Mouse (Mus musculus) brain, embryonic 18.5 days (tissue): Measurements from ENCODE around the gene Tbrg4.

Source experiments
- DNase-seq: peaks from one replicate; pipeline ENCODE4 v3.0.0-alpha.2; 2012; ENCODE audit warnings: low read depth, low spot score

Tbrg4 gene

DNA sequence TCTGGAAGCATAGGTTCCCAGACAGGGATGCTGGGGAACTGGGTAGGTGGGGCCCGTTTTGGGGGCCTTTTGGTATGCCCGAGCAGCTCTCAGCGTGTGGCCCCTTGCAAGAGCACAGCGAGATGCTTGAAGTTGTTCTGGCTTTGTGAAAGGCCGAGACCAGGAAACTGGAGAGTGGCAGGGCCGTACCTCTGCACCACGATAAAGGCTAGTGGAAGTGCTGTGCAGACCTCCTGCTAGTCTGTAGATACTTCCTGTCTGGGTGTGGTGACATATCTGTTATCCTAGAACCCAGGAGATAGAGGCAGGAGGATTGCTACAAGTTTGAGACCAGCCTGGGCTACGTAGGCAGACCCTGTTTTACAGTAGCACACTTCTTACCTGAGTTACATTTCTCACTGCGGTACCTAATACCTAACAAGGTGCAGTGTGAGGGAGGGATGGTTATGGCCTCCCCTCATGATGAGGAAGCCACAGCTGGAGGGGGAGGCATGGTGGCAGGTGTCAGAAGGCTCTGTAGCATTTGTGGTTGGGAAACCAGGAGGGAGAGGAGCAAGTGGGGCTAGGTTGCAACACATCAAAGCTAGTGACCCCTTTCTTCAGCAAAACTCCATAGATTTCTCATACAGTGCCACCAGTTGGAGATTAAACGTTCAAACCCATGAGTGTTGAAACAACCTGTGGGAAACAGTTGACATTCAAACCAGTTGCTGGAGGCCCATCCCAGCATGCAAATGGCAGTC is 34.8 kb downstream of the Tbrg4 start:
- no peak for DNase-seq

DNA sequence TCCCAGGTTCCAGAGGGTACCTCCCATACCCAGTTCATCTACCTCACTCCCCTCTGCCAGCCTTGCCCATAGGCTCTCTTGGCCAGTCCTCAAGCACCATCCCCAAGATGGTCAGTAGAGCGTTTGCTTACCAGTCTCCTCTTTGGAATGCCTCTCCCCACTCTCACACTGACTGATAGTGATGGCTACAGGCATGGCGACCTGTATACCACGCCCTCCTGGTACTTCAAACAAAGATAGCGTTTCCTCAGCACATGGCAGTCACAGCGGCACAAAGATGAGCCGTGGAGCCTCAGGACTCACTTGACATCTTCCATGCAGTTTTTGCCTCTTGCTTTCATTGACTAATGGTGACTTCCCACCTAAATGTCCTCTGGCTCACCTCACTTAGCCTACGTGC is 36.0 kb downstream of the Tbrg4 start:
- DNase-seq, result no peak

DNA sequence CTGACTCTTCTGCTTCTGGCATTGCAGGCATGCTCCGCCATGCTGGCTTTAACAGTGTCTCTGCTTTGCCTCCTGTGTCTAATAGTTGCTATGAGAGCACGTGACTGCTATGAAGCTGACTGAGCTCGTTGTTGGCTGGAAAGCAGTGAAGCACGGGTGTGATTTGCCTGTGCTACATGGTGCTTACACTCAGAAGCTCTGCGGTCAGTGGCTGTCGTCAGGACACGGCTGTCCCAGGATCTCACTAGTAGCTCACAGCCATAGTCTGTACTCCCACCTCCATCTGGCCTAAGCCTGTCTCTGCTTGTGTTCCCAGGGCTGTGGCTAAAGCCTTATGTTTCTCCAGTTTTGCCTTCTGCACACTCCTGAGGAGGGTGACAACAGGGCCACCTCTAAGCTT is 37.6 kb downstream of the Tbrg4 start:
- no peak for DNase-seq

DNA sequence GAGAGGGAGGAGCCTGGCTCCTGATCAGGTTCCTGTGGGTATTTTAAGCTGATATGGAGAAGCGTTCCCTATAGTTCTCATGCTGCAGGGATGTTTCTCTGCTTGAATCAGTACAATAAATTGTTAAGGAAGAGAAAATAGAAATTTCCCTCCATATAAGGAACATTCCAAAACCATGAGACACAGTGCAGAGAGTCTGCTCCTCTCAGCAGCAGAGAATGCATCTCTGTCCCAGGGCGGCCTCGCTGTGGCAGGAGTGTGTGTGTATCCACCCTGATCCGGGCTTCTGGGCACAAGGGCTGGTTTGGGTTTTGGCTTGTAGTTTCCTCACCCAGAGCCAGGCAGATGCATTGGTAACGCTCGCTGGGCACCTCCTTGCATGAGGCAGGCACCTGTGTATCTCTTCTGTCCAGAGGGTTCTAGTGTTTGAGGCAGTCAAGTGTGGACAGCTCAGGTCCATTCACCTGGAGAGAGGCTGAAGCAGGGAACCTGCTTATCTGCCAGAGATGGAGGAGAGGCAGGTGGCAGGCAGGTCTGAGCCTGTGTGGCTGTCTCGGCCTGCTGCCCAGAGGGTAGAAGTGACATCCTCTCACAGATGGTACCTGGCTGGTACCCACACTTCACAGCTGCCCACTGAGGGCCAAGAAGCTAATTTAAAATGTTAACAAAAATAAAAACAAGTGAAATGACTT is 38.5 kb downstream of the Tbrg4 start:
- DNase-seq, result no peak

DNA sequence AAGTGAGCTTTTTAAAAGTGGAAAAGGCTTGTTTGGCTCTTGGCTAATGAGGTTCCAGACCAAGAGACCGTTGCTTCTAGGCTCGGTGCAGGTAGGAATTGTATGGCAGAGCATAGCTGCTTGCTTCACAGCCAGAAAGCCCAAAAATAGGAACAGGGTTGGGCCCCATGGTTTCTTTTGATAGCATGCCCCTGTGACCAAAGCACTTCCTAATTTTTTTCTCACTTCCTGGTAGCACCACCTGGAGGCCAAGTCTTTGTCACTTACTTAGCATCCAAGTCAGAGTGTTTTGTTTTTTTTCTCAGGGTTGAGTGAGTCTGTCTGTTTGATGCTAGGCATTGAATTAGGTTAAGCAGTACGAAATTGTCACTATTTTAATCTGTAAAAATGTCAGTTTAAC is 39.2 kb downstream of the Tbrg4 start:
- no peak for DNase-seq

DNA sequence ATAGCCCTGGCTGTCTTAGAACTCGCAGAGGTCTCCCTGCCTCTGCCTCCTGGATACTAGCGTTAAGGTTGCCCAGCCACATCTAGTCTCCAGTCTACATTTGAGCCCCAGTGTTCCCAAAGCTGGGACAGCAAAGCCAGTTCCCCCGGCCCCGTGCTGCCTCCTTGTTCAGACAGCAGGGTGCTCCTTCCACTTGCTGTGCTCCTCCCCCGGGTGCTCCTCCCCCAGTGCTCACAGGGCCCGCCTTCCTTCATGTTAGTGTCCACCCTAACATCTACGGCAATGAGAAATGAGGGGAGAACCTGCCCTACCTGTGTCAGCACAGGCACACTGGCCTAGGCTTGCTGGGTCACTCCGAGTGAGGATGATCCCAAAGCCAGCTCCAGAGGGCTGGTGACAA is 40.1 kb downstream of the Tbrg4 start:
- DNase-seq, result no peak

DNA sequence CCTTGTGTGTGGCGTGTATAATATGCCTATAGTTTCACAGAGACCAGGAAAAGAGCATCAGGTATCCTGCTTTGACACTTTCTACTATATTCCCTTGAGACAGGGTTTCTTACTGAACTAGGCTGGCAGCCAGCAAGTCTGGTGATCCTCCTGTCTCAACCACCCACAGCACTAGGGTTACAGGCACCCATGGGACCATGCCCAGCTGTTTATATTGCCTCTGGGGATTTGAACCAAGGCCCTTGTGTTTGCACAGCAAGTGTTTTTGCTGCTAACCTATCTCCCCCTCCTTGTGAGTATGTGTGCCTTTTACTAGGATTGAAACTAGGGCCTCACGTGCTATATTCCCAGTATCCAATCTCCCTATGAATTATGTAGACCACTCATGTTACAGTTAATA is 44.3 kb downstream of the Tbrg4 start:
- DNase-seq, result no peak

DNA sequence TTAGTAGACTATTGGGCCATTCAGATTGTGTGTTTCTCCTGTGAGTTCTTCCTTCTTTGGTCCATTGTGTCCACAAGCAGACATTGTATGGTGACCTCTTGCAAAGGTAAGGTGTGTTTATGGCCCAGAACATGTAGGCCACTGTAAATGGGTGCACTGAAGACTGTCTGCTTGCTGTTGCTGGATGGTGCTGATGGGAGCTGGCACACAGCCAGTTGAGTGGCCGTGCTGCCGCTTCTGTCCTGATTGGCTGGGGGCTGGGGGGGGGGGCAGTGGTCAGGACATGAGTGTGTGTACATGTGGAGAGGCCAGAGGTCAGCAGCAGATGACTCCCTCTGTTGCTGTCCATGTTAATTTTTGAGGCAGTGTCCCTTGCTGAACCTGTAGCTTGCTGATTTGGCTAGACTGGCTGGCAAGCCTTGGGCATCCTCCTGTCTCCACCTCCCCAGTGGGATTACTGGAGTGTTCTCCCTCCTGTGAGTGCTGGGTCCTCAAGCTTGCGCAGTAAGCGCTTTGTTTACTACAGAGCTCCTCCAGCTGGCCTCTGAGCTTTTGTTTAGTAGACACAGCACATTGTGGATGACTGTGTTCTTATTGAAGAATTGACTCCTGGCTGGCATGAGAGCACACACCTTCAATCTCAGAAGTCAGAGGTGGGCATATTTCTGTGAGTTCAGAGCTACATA is 45.7 kb downstream of the Tbrg4 start:
- DNase-seq, result no peak

DNA sequence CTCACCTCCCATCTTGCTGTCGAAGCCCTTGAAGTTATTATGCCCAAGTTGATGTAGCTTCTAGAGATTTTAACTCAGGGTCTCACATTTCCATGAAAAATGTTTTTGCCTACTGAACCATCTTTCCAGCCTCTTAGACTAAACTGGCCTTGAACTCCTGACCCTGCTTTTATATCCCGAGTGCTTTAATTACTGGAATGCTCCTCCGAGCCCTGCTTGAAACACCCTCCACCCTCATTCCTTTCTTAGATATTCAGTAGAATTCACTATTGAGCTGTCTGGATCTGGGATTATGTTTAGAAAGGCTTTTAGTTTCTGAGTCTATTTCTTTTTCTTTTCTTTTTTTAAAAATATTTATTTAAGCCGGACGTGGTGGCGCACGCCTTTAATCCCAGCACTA is 46.5 kb downstream of the Tbrg4 start:
- DNase-seq, result no peak

DNA sequence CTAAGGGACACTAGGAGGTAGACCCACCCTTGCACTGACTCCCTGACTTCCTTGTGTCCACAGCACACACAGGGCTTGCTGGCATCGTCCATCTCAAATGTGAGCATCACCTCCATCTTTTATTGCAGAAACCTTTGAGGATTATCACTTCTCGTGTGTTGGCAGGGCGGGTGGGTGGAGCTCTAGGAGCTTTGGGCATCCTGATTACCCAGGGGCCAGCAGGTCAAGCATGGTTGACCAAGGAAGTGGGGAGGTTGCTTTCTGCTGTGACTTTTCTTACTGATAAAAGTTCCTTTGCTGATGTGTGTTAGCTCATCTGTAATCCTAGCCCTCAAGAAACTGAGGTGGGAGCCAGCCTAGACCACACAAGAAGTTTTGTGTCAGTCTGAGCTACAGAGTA is 49.7 kb downstream of the Tbrg4 start:
- no peak for DNase-seq

DNA sequence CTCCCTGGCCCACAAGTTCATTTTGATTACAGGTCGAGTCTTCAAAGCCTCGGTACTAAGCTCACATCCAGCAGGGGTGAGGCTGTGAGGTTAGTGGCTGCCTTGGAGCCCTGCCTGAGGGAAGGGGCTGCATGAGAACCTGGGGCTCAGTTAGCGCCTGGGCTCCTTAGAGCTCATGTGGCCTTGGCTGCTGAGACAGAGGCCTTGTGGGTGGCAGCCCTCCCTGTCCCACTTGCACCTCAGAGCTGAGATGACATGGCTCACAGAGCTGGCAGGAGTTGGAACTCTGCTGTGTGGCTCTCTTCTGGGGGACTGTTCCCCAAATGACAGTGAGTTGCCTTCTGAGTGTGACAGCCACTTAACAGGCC is 56.5 kb downstream of the Tbrg4 start:
- no peak for DNase-seq

DNA sequence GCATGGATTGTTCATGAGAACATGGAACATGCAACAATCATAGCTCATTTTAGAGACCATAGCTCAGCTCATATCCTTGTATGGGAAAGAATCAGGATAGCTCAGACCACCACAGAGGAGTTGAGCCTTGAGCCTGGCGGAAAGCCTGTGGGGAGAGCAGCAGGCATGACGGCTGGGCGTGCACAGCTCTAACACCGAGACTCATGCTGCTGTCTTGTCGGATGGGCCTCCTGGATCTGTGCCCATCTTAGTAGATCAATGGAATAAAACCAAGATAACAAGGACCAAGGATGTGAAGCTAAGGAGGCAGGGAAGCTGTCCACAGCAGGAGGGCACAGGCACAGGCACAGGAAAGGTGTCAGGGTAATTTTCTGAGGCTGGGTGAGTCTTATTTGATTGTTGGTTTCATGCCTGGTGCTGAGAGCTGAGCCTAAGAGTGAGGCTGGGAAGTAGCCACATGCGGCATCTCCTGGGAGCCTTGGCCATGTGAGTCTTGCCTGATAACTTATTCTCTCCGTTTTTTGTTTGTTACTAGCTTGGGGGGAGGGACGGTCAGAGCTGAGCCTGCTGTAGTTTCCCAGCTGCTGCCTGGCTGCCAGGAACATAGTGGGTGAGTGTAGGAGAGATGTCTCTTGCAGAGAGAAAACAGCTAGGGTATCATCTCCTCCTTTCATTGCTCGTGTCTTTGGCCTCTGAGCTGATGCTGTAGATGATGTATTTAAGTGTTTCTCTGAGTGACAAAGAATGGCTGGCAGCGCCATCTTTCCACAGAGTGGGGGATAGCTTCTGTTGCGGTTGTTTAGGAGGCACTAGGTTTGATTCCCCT is 57.1 kb downstream of the Tbrg4 start:
- no peak for DNase-seq

DNA sequence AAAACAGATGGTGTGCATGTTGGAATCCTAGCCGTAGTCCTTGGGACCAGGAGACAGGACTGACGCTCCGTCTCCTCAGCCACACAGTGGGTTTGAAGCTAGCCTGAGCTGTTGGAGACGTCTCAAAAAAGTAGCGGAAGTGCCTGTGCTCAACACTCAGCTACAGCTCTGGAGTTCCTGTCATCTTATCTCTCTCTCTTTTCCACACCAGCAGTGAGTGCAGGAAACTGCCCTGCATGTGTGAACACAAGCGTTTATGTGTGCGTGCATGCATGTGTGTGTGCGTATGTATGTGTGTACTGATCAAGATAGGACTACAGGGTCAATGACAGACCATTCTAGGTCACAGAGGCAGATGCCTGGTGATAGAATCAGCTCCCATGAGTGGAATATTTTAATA is 57.9 kb downstream of the Tbrg4 start:
- no peak for DNase-seq

DNA sequence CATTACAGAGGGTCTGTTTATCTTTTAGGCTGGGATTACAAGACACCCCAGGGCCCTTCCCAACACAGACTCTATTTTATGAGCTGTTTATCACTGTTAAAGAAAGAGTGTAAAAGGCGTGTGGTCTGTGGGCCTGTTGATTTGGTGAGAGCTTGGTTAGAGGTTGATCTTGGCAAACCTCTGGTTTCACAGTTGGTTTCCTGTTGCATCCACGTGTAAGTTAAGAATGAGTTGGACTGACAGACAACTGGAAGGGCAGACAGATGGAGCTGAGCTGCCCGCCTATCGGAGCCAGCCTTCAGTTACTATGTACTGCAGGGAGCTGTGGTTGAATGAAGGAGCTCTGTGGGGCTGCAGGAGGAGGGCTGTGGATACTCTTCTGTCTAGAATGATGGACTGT is 59.4 kb downstream of the Tbrg4 start:
- no peak for DNase-seq
